Mouse (Mus musculus) adrenal gland, postnatal 25 days (tissue): ENCODE measurements around the gene Ezh1. TPM values are rescaled to one million over a fixed set of nuclear protein-coding genes. Genes with fewer than 3 reads are reported as not detected.

ENCODE experiments used
- DNase-seq: peaks from one replicate; pipeline ENCODE4 v3.0.0; 2021; ENCODE audit warnings: mixed read lengths
- total RNA-seq: library from RNA; stranded (reverse); gene quantifications from 2 replicates; pipeline ENCODE4 v1.2.3, GENCODE M21; 2021

Ezh1 gene
- total RNA-seq, 1 experiment from 2014 or later: 49.6 TPM

- DNase-seq: no peak
These were observed 25.3 kb downstream of the Ezh1 start for GRCm38 (mm10) chr11:101200986-101201385.

- DNase-seq: no peak
These were observed 26.7 kb downstream of the Ezh1 start for GRCm38 (mm10) chr11:101199555-101199954.

GRCm38 (mm10) chr11:101196175-101196574 is 30.1 kb downstream of the Ezh1 start:
- no peak for DNase-seq

GRCm38 (mm10) chr11:101195571-101195970 is 30.7 kb downstream of the Ezh1 start:
- no peak for DNase-seq

GRCm38 (mm10) chr11:101195101-101195500 is 31.2 kb downstream of the Ezh1 start:
- no peak for DNase-seq

- no peak for DNase-seq
These were observed 31.6 kb downstream of the Ezh1 start for GRCm38 (mm10) chr11:101194643-101195042.

- DNase-seq: no peak
These were observed 32.1 kb downstream of the Ezh1 start for GRCm38 (mm10) chr11:101194137-101194536.

GRCm38 (mm10) chr11:101193076-101193475 is 33.2 kb downstream of the Ezh1 start:
- DNase-seq: no peak

GRCm38 (mm10) chr11:101192646-101193045 is 33.6 kb downstream of the Ezh1 start:
- no peak for DNase-seq

- no peak for DNase-seq
These were observed 34.3 kb downstream of the Ezh1 start for GRCm38 (mm10) chr11:101191919-101192470.

GRCm38 (mm10) chr11:101190913-101191907 is 35.1 kb downstream of the Ezh1 start:
- DNase-seq: no peak

- DNase-seq: no peak
These were observed 35.9 kb downstream of the Ezh1 start for GRCm38 (mm10) chr11:101190181-101190912.

GRCm38 (mm10) chr11:101189495-101190180 is 36.6 kb downstream of the Ezh1 start:
- DNase-seq: peak; percentile 64

GRCm38 (mm10) chr11:101188166-101188805 is 38.0 kb downstream of the Ezh1 start:
- DNase-seq: peak; percentile 36

- DNase-seq: no peak
These were observed 38.7 kb downstream of the Ezh1 start for GRCm38 (mm10) chr11:101187541-101187940.

GRCm38 (mm10) chr11:101186526-101187247 is 39.6 kb downstream of the Ezh1 start:
- no peak for DNase-seq

GRCm38 (mm10) chr11:101185441-101185840 is 40.8 kb downstream of the Ezh1 start:
- DNase-seq: no peak

GRCm38 (mm10) chr11:101184984-101185383 is 41.3 kb downstream of the Ezh1 start:
- no peak for DNase-seq

GRCm38 (mm10) chr11:101182771-101183517 is 43.3 kb downstream of the Ezh1 start:
- no peak for DNase-seq

- no peak for DNase-seq
These were observed 44.3 kb downstream of the Ezh1 start for GRCm38 (mm10) chr11:101181961-101182360.
